Mouse (Mus musculus) neural tube, embryonic 13.5 days (tissue): ENCODE measurements at regions not wholly inside any gene's neighbourhood (a gene's known extent, or its start where the extent isn't known, plus 50 kb on each side); places are given as distances from the start of the nearest gene placed in this dataset.

Experiments
- ATAC-seq: fragments of 200-750 bp; cut with Nextera tagmentation; 2 replicates; pipeline ENCODE4 v1.8.0; 2017; ENCODE audit warnings: low read depth, mild to moderate bottlenecking, moderate TSS enrichment, moderate library complexity
- H3K27ac ChIP-seq: fragments of 300-500 bp; sonication (generic); replicated peaks from 2 replicates; pipeline ENCODE4 v1.5.1; 2015; ENCODE audit warnings: moderate library complexity, mild to moderate bottlenecking, inconsistent platforms
- H3K27me3 ChIP-seq: fragments of 300-500 bp; sonication (generic); 2 replicates; pipeline ENCODE4 v1.6.1; 2015; ENCODE audit warnings: mild to moderate bottlenecking, inconsistent platforms
- H3K36me3 ChIP-seq: fragments of 300-500 bp; sonication (generic); 2 replicates; pipeline ENCODE4 v1.6.1; 2015; ENCODE audit warnings: mild to moderate bottlenecking, inconsistent platforms
- H3K4me1 ChIP-seq: fragments of 300-500 bp; sonication (generic); replicated peaks from 2 replicates; pipeline ENCODE4 v1.6.1; 2015; ENCODE audit warnings: inconsistent platforms
- H3K4me2 ChIP-seq: fragments of 300-500 bp; sonication (generic); 2 replicates; pipeline ENCODE4 v1.6.1; 2015; ENCODE audit warnings: inconsistent platforms, mild to moderate bottlenecking, moderate library complexity
- H3K4me3 ChIP-seq: fragments of 300-500 bp; sonication (generic); 2 replicates; pipeline ENCODE4 v1.5.1; 2015; ENCODE audit warnings: mild to moderate bottlenecking, inconsistent platforms
- H3K9ac ChIP-seq: fragments of 300-500 bp; sonication (generic); 2 replicates; pipeline ENCODE4 v1.6.1; 2015; ENCODE audit warnings: moderate library complexity, mild to moderate bottlenecking, inconsistent platforms
- H3K9me3 ChIP-seq: fragments of 300-500 bp; sonication (generic); 2 replicates; pipeline ENCODE4 v1.6.1; 2016; ENCODE audit warnings: inconsistent platforms
- WGBS: fragments of 180-500 bp; shearing (Covaris S2); methylation state at CpG from one replicate; pipeline ENCODE4 v1.1.7; 2015; 5-methylcytosine and 5-hydroxymethylcytosine counted together

DNA sequence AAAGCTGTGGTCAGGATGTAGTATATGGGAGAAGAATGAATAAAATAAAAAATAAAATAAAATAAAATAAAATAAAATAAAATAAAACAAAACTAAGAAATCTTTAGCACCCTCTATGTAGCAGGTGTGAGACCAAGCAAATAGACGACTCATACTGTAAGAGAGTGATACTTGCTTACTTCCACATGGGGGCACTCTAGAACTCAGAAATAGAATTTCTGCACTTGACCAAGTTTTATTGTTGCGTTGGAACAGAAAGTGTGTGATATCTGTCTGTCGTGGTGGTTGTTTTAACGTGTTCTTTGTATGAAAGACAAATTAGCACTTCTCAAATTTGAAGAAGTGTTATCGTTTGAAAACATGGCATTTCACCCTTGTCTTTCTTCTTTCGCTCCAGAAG lies 125.4 kb downstream of the Dthd1 start:
- Histone ChIP-seq H3K4me1 (no peaks in the 10 kb centered on the region), H3K27me3 (no peaks in the 10 kb centered on the region), H3K4me3 (no peak overlapping the region), H3K4me2 (no peak overlapping the region), H3K36me3 (no peaks in the 10 kb centered on the region), H3K9ac (no peak overlapping the region), H3K9me3 (no peaks in the 10 kb centered on the region), H3K27ac (no peak overlapping the region)
- peak; percentile 63; the same call in 1 of the 2 replicates for ATAC-seq
- 49% methylated on average over 6 of the region's 6 CpGs for WGBS
